Mouse (Mus musculus) CH12.LX (cell line): ENCODE results near the gene Scd2. TPM values are rescaled to one million over a fixed set of nuclear protein-coding genes. Genes with fewer than 3 reads are reported as not detected.

Experiments
- DNase-seq: peaks from one replicate; pipeline ENCODE4 v3.0.0-alpha.2; 2013; ENCODE audit errors: extremely low read depth
- H3K27ac ChIP-seq: 2 replicates; pipeline ENCODE4 v1.5.1; 2012; ENCODE audit warnings: low read depth, mild to moderate bottlenecking, control low read depth, moderate library complexity; ENCODE audit not compliant: insufficient read depth
- H3K27me3 ChIP-seq: replicated peaks from 2 replicates; pipeline ENCODE3; 2012; ENCODE audit warnings: inconsistent platforms
- H3K36me3 ChIP-seq, 2 experiments: replicated peaks in 1 of 2; 2 replicates each; pipeline versions ENCODE3 to v1.6.1; 2012; ENCODE audit warnings: inconsistent platforms in 1 of 2, low read length in 1 of 2, mild to moderate bottlenecking in 1 of 2, mixed read lengths in 1 of 2, moderate library complexity in 1 of 2; ENCODE audit not compliant: control insufficient read depth in 1 of 2, insufficient read depth in 1 of 2
- H3K4me1 ChIP-seq, 2 experiments: 2 replicates each; pipeline ENCODE4 v1.6.1; 2012; ENCODE audit warnings: inconsistent platforms in 1 of 2, moderate library complexity in 1 of 2; ENCODE audit not compliant: insufficient read depth in 2 of 2, control insufficient read depth in 1 of 2
- H3K4me2 ChIP-seq: 2 replicates; pipeline ENCODE4 v1.6.1; 2012; ENCODE audit warnings: low read depth, mild to moderate bottlenecking, control low read depth; ENCODE audit not compliant: poor library complexity, insufficient read depth, severe bottlenecking
- H3K4me3 ChIP-seq, 3 experiments: fragments of 150-350 bp in 1 of 3; sonication (generic) in 1 of 3; replicated peaks in 1 of 3; 2 replicates each; pipeline versions ENCODE3 to v1.5.1; 2011 to 2012; ENCODE audit warnings: low read depth in 2 of 3, low read length in 2 of 3, mild to moderate bottlenecking in 2 of 3, moderate library complexity in 2 of 3, control low read depth in 1 of 3, improper control_type of control experiment in 1 of 3, inconsistent platforms in 1 of 3, mixed read lengths in 1 of 3; ENCODE audit not compliant: poor library complexity in 1 of 3
- H3K79me2 ChIP-seq: replicated peaks from 2 replicates; pipeline ENCODE4 v1.6.1; 2012; ENCODE audit warnings: mild to moderate bottlenecking, moderate library complexity; ENCODE audit not compliant: control insufficient read depth, poor library complexity, insufficient read depth, severe bottlenecking; ENCODE audit errors: extremely low read depth
- H3K9ac ChIP-seq: 2 replicates; pipeline ENCODE4 v1.6.1; 2012; ENCODE audit warnings: low read depth, mild to moderate bottlenecking, control low read depth, moderate library complexity; ENCODE audit not compliant: insufficient read depth
- H3K9me3 ChIP-seq: replicated peaks from 2 replicates; pipeline ENCODE3; 2012; ENCODE audit warnings: low read length, inconsistent platforms, mixed read lengths
- BHLHE40 ChIP-seq: IDR thresholded peaks from 2 replicates; pipeline ENCODE4 v1.6.1; 2011; ENCODE audit warnings: mild to moderate bottlenecking, low read depth, low read length, improper control_type of control experiment
- CHD1 ChIP-seq: IDR thresholded peaks from 2 replicates; pipeline ENCODE4 v1.6.1; 2012; ENCODE audit warnings: low read depth, low read length, improper control_type of control experiment, inconsistent platforms
- CHD2 ChIP-seq: IDR thresholded peaks from 2 replicates; pipeline ENCODE4 v1.6.1; 2011; ENCODE audit warnings: low read length, improper control_type of control experiment
- CTCF ChIP-seq, 2 experiments: IDR thresholded peaks in 1 of 2; conservative IDR thresholded peaks in 1 of 2; 2 replicates each; pipeline ENCODE4 v1.5.1; 2011 to 2012; ENCODE audit warnings: low read depth in 2 of 2, low read length in 2 of 2, improper control_type of control experiment in 1 of 2, inconsistent platforms in 1 of 2, mild to moderate bottlenecking in 1 of 2, moderate library complexity in 1 of 2
- E2F4 ChIP-seq: IDR thresholded peaks from 2 replicates; pipeline ENCODE4 v1.6.1; 2011; ENCODE audit warnings: low read depth, low read length, improper control_type of control experiment; ENCODE audit not compliant: insufficient replicate concordance
- ELF1 ChIP-seq: IDR thresholded peaks from 2 replicates; pipeline ENCODE4 v1.6.1; 2014; ENCODE audit warnings: low read depth, mild to moderate bottlenecking, inconsistent platforms, low read length, improper control_type of control experiment
- EP300 ChIP-seq: IDR thresholded peaks from 2 replicates; pipeline ENCODE4 v1.6.1; 2011; ENCODE audit warnings: low read length, improper control_type of control experiment
- ETS1 ChIP-seq: conservative IDR thresholded peaks from 2 replicates; pipeline ENCODE4 v1.6.1; 2012; ENCODE audit warnings: low read depth, mild to moderate bottlenecking, inconsistent platforms, low read length, improper control_type of control experiment, moderate library complexity
- GABPA ChIP-seq: IDR thresholded peaks from 2 replicates; pipeline ENCODE4 v1.6.1; 2012; ENCODE audit warnings: low read depth, low read length, improper control_type of control experiment, inconsistent platforms; ENCODE audit not compliant: insufficient replicate concordance
- HCFC1 ChIP-seq: IDR thresholded peaks from 2 replicates; pipeline ENCODE4 v1.6.1; 2012; ENCODE audit warnings: low read depth, mild to moderate bottlenecking, inconsistent platforms, low read length, improper control_type of control experiment
- IRF4 ChIP-seq: IDR thresholded peaks from 2 replicates; pipeline ENCODE4 v1.6.1; 2014; ENCODE audit warnings: low read depth, mild to moderate bottlenecking, inconsistent platforms, low read length, improper control_type of control experiment
- JUN ChIP-seq: IDR thresholded peaks from 2 replicates; pipeline ENCODE4 v1.6.1; 2011; ENCODE audit warnings: low read depth, mild to moderate bottlenecking, low read length, improper control_type of control experiment, moderate library complexity; ENCODE audit not compliant: insufficient read depth
- JUND ChIP-seq: conservative IDR thresholded peaks from 2 replicates; pipeline ENCODE4 v1.6.1; 2011; ENCODE audit warnings: low read depth, low read length, improper control_type of control experiment
- KAT2A ChIP-seq: IDR thresholded peaks from 2 replicates; pipeline ENCODE4 v1.6.1; 2012; ENCODE audit warnings: low read length, improper control_type of control experiment, inconsistent platforms; ENCODE audit not compliant: insufficient replicate concordance
- MAFK ChIP-seq: IDR thresholded peaks from 2 replicates; pipeline ENCODE4 v1.6.1; 2011; ENCODE audit warnings: low read length, improper control_type of control experiment; ENCODE audit not compliant: insufficient replicate concordance
- MAX ChIP-seq: IDR thresholded peaks from 2 replicates; pipeline ENCODE4 v1.6.1; 2011; ENCODE audit warnings: low read length, improper control_type of control experiment
- MAZ ChIP-seq: IDR thresholded peaks from 2 replicates; pipeline ENCODE4 v1.6.1; 2012; ENCODE audit warnings: low read depth, mild to moderate bottlenecking, inconsistent platforms, low read length, improper control_type of control experiment, moderate library complexity
- MEF2A ChIP-seq: IDR thresholded peaks from 2 replicates; pipeline ENCODE4 v1.6.1; 2014; ENCODE audit warnings: low read depth, mild to moderate bottlenecking, inconsistent platforms, low read length, improper control_type of control experiment, borderline replicate concordance
- MXI1 ChIP-seq: IDR thresholded peaks from 2 replicates; pipeline ENCODE4 v1.6.1; 2011; ENCODE audit warnings: mild to moderate bottlenecking, low read depth, low read length, improper control_type of control experiment
- MYC ChIP-seq: IDR thresholded peaks from 2 replicates; pipeline ENCODE4 v1.6.1; 2011; ENCODE audit warnings: low read depth, mild to moderate bottlenecking, improper control_type of control experiment, low read length
- NELFE ChIP-seq: IDR thresholded peaks from 2 replicates; pipeline ENCODE4 v1.6.1; 2011; ENCODE audit warnings: low read depth, low read length, improper control_type of control experiment
- NRF1 ChIP-seq: IDR thresholded peaks from 2 replicates; pipeline ENCODE4 v1.6.1; 2014; ENCODE audit warnings: low read depth, mild to moderate bottlenecking, inconsistent platforms, low read length, improper control_type of control experiment, moderate library complexity
- PAX5 ChIP-seq: IDR thresholded peaks from 2 replicates; pipeline ENCODE4 v1.6.1; 2012; ENCODE audit warnings: low read length, inconsistent platforms, mixed read lengths
- POLR2A ChIP-seq: IDR thresholded peaks from 2 replicates; pipeline ENCODE4 v1.6.1; 2011; ENCODE audit warnings: low read depth, mild to moderate bottlenecking, improper control_type of control experiment, low read length
- POLR2AphosphoS2 ChIP-seq: IDR thresholded peaks from 2 replicates; pipeline ENCODE4 v1.6.1; 2011; ENCODE audit warnings: low read depth, low read length, improper control_type of control experiment
- RAD21 ChIP-seq: IDR thresholded peaks from 2 replicates; pipeline ENCODE4 v1.6.1; 2011; ENCODE audit warnings: low read depth, mild to moderate bottlenecking, low read length, improper control_type of control experiment, moderate library complexity
- RCOR1 ChIP-seq: conservative IDR thresholded peaks from 2 replicates; pipeline ENCODE4 v1.6.1; 2012; ENCODE audit warnings: low read depth, mild to moderate bottlenecking, inconsistent platforms, low read length, improper control_type of control experiment
- SIN3A ChIP-seq: IDR thresholded peaks from 2 replicates; pipeline ENCODE4 v1.6.1; 2012; ENCODE audit warnings: low read length, improper control_type of control experiment, inconsistent platforms
- SMC3 ChIP-seq: IDR thresholded peaks from 2 replicates; pipeline ENCODE4 v1.6.1; 2011; ENCODE audit warnings: low read depth, low read length, improper control_type of control experiment
- TBP ChIP-seq: conservative IDR thresholded peaks from 2 replicates; pipeline ENCODE4 v1.6.1; 2011; ENCODE audit warnings: low read depth, low read length, improper control_type of control experiment
- TCF12 ChIP-seq: IDR thresholded peaks from 2 replicates; pipeline ENCODE4 v1.6.1; 2014; ENCODE audit warnings: low read depth, mild to moderate bottlenecking, inconsistent platforms, low read length, improper control_type of control experiment
- UBTF ChIP-seq: IDR thresholded peaks from 2 replicates; pipeline ENCODE4 v1.6.1; 2012; ENCODE audit warnings: low read depth, mild to moderate bottlenecking, inconsistent platforms, low read length, improper control_type of control experiment, moderate library complexity
- USF1 ChIP-seq: IDR thresholded peaks from 2 replicates; pipeline ENCODE4 v1.6.1; 2014; ENCODE audit warnings: low read depth, mild to moderate bottlenecking, inconsistent platforms, low read length, improper control_type of control experiment
- USF2 ChIP-seq: conservative IDR thresholded peaks from 2 replicates; pipeline ENCODE4 v1.6.1; 2011; ENCODE audit warnings: low read depth, low read length, improper control_type of control experiment
- ZC3H11A ChIP-seq: IDR thresholded peaks from 2 replicates; pipeline ENCODE4 v1.6.1; 2012; ENCODE audit warnings: low read depth, mild to moderate bottlenecking, inconsistent platforms, low read length, improper control_type of control experiment
- ZKSCAN1 ChIP-seq: IDR thresholded peaks from 2 replicates; pipeline ENCODE4 v1.6.1; 2012; ENCODE audit warnings: low read depth, inconsistent platforms, low read length, improper control_type of control experiment, borderline replicate concordance
- ZMIZ1 ChIP-seq: IDR thresholded peaks from 2 replicates; pipeline ENCODE4 v1.6.1; 2012; ENCODE audit warnings: low read depth, mild to moderate bottlenecking, inconsistent platforms, low read length, improper control_type of control experiment
- ZNF384 ChIP-seq: IDR thresholded peaks from 2 replicates; pipeline ENCODE4 v1.6.1; 2012; ENCODE audit warnings: low read depth, low read length, improper control_type of control experiment, inconsistent platforms
- dilution Hi-C: fragments of 300-500 bp; cut with MboI; formaldehyde crosslinking; loops from 2 replicates; pipeline ENCODE4 v1.14.3; 2020; ENCODE audit warnings: low sequenced_read_pairs; ENCODE audit not compliant: extremely low pct_unique_long_range_greater_than_20kb, extremely low pct_ligation_motif_present
- in situ Hi-C: fragments of 300-500 bp; cut with MboI; formaldehyde crosslinking; loops from 3 replicates; pipeline ENCODE4 v1.14.3; 2019; ENCODE audit warnings: low sequenced_read_pairs, low pct_ligation_motif_present, low pct_unique_long_range_greater_than_20kb, mixed read lengths
- polyA plus RNA-seq: library from polyadenylated mRNA; unstranded; fragments of >175 nt; gene quantifications from 2 replicates; pipeline ENCODE4 v1.2.1, GENCODE M21; 2012; ENCODE audit warnings: low read depth; ENCODE audit not compliant: insufficient read length
- total RNA-seq, 2 experiments: library from RNA; depleted of rRNA; stranded (reverse); fragments of 300-350 nt in 1 of 2; fragments of >200 nt in 1 of 2; gene quantifications; 2 replicates each; pipeline ENCODE4 v1.2.3; 2012 to 2014

Scd2 gene
- total RNA-seq (2012; rRNA removed) (204 and 212 TPM in 2 replicates), total RNA-seq (2014; rRNA removed) (123 and 205 TPM in 2 replicates), polyA plus RNA-seq (274 and 408 TPM in 2 replicates)

DNA sequence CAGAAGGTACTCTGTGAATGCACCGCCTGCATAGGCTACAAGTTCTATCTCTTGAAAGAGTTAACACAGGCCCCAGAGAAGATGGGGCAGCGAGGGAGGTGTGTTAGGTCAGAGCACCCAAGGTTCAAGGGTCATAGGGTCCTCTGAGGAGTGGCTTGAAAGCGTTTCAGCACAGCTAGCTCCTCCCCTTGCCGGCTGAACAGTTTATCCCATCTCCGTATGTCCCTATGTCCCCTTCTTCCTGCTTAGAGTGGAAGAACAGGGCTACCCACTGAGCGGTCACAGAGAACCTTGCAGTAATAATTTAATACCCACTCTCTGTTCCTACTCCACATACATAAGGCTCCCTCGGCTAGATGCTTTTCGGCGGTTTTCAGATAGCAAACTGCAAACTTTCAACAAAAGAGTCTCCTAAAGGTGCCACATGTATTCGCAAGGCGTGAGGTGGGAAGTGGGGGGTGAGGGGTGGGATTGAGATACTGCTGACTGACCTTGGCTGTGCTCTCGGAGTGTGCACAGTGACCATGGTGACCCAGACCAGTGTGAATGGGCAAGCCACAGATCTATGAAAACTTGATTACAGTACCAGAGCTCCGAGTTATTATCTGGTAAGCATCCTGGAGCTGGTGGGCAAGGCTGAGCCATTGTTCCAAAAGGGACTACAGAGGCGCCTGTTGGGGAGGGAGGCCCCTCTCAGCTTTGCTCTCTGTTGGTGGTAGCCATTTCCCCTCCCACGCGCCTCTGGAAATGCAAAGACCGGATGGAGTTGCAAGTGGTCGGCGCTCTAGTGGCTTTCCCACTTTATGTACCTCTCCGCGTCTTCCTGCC is at the start of gene Scd2:
Gene Scd2, plus strand, starts transcription at position 734 of the 828 bp plus-strand sequence.
- H3K79me2 ChIP-seq: peaks cover 41% of the 10 kb centered on the region
- H3K4me1 ChIP-seq: peaks cover 7 to 33% of the 10 kb centered on the region in 2 experiments
- H3K4me3 ChIP-seq: peak within 1 kb of the TSS; percentile 80 to 94 (median 92)
- no peaks in the 10 kb centered on the region for H3K27me3 ChIP-seq
- dilution Hi-C loops: no loop called here
- peak within 1 kb of the TSS; percentile 84 for H3K4me2 ChIP-seq
- peak within 1 kb of the TSS; percentile 74 for H3K27ac ChIP-seq
- peak within 1 kb of the TSS; percentile 88 for H3K9ac ChIP-seq
- peaks cover 29 to 36% of the 10 kb centered on the region in 2 experiments for H3K36me3 ChIP-seq
- TF ChIP-seq USF2: no peak
- TF ChIP-seq EP300: no peak
- TF ChIP-seq MYC: 0 out of 2 replicates have a peak, but pooled peaks have one; percentile 4
- no peak; a peak in 1 of 4 replicates for TF ChIP-seq CTCF (conservative IDR thresholded peaks at IDR 0.05 in 1 of 2, IDR thresholded peaks at IDR 0.05 in 1 of 2; ENCODE audit: low read depth in 2 of 2, low read length in 2 of 2)
- TF ChIP-seq GABPA: no peak
- no peak for TF ChIP-seq TCF12
- TF ChIP-seq HCFC1: no peak
- no peak for TF ChIP-seq RAD21
- no peak for TF ChIP-seq JUND
- no peak; the same call in 1 of the 2 replicates for TF ChIP-seq POLR2A
- no peak; the same call in 1 of the 2 replicates for TF ChIP-seq POLR2AphosphoS2
- TF ChIP-seq MXI1: peak; percentile 21; the same call in 1 of the 2 replicates
- TF ChIP-seq ZC3H11A: no peak
- TF ChIP-seq PAX5: no peak
- TF ChIP-seq CHD1: 0 out of 2 replicates have a peak, but pooled peaks have one; percentile 24
- peak; percentile 32; the same call in 1 of the 2 replicates for TF ChIP-seq ZMIZ1
- no peak for TF ChIP-seq MAFK
- TF ChIP-seq BHLHE40: no peak
- no peak for TF ChIP-seq ZNF384
- no peak for TF ChIP-seq ZKSCAN1
- TF ChIP-seq USF1: no peak
- no peak for TF ChIP-seq ETS1
- TF ChIP-seq UBTF: no peak
- TF ChIP-seq MAZ: no peak
- TF ChIP-seq RCOR1: 0 out of 2 replicates have a peak, but pooled peaks have one; percentile 6
- no peak for TF ChIP-seq ELF1
- TF ChIP-seq JUN: no peak
- no peak for TF ChIP-seq CHD2
- TF ChIP-seq KAT2A: no peak
- no peak for TF ChIP-seq SIN3A
- no peak for TF ChIP-seq MEF2A
- no peak for TF ChIP-seq TBP
- peak; percentile 8; the same call in 1 of the 2 replicates for TF ChIP-seq NELFE
- TF ChIP-seq IRF4: peak; percentile 16; the same call in 1 of the 2 replicates
- no peak for TF ChIP-seq SMC3
- no peak for TF ChIP-seq NRF1
- no peak; the same call in 1 of the 2 replicates for TF ChIP-seq MAX
- TF ChIP-seq E2F4: no peak
- TF ChIP-seq, all 38 proteins: peak for 7
- in situ Hi-C loops: no loop called here
- no peak for DNase-seq
- H3K9me3 ChIP-seq: no peaks in the 10 kb centered on the region
